Mouse (Mus musculus) CH12.LX (cell line): ENCODE measurements around the gene Wdr19. TPM values are rescaled to one million over a fixed set of nuclear protein-coding genes. Genes with fewer than 3 reads are reported as not detected.
"Not testable (repeated sequence)": the region's sequence is repeated elsewhere in the genome, so short reads cannot be mapped to it uniquely, and the experiment has no call there.

Experiments used
- DNase-seq: peaks from one replicate; pipeline ENCODE4 v3.0.0-alpha.2; 2013; ENCODE audit errors: extremely low read depth
- H3K27ac ChIP-seq: 2 replicates; pipeline ENCODE4 v1.5.1; 2012; ENCODE audit warnings: low read depth, mild to moderate bottlenecking, control low read depth, moderate library complexity; ENCODE audit not compliant: insufficient read depth
- H3K27me3 ChIP-seq: replicated peaks from 2 replicates; pipeline ENCODE3; 2012; ENCODE audit warnings: inconsistent platforms
- H3K36me3 ChIP-seq, 2 experiments: replicated peaks in 1 of 2; 2 replicates each; pipeline versions ENCODE3 to v1.6.1; 2012; ENCODE audit warnings: inconsistent platforms in 1 of 2, low read length in 1 of 2, mild to moderate bottlenecking in 1 of 2, mixed read lengths in 1 of 2, moderate library complexity in 1 of 2; ENCODE audit not compliant: control insufficient read depth in 1 of 2, insufficient read depth in 1 of 2
- H3K4me1 ChIP-seq, 2 experiments: 2 replicates each; pipeline ENCODE4 v1.6.1; 2012; ENCODE audit warnings: inconsistent platforms in 1 of 2, moderate library complexity in 1 of 2; ENCODE audit not compliant: insufficient read depth in 2 of 2, control insufficient read depth in 1 of 2
- H3K4me2 ChIP-seq: 2 replicates; pipeline ENCODE4 v1.6.1; 2012; ENCODE audit warnings: low read depth, mild to moderate bottlenecking, control low read depth; ENCODE audit not compliant: poor library complexity, insufficient read depth, severe bottlenecking
- H3K4me3 ChIP-seq, 3 experiments: fragments of 150-350 bp in 1 of 3; sonication (generic) in 1 of 3; replicated peaks in 1 of 3; 2 replicates each; pipeline versions ENCODE3 to v1.5.1; 2011 to 2012; ENCODE audit warnings: low read depth in 2 of 3, low read length in 2 of 3, mild to moderate bottlenecking in 2 of 3, moderate library complexity in 2 of 3, control low read depth in 1 of 3, improper control_type of control experiment in 1 of 3, inconsistent platforms in 1 of 3, mixed read lengths in 1 of 3; ENCODE audit not compliant: poor library complexity in 1 of 3
- H3K79me2 ChIP-seq: replicated peaks from 2 replicates; pipeline ENCODE4 v1.6.1; 2012; ENCODE audit warnings: mild to moderate bottlenecking, moderate library complexity; ENCODE audit not compliant: control insufficient read depth, poor library complexity, insufficient read depth, severe bottlenecking; ENCODE audit errors: extremely low read depth
- H3K9ac ChIP-seq: 2 replicates; pipeline ENCODE4 v1.6.1; 2012; ENCODE audit warnings: low read depth, mild to moderate bottlenecking, control low read depth, moderate library complexity; ENCODE audit not compliant: insufficient read depth
- H3K9me3 ChIP-seq: replicated peaks from 2 replicates; pipeline ENCODE3; 2012; ENCODE audit warnings: low read length, inconsistent platforms, mixed read lengths
- BHLHE40 ChIP-seq: IDR thresholded peaks from 2 replicates; pipeline ENCODE4 v1.6.1; 2011; ENCODE audit warnings: mild to moderate bottlenecking, low read depth, low read length, improper control_type of control experiment
- CHD2 ChIP-seq: IDR thresholded peaks from 2 replicates; pipeline ENCODE4 v1.6.1; 2011; ENCODE audit warnings: low read length, improper control_type of control experiment
- E2F4 ChIP-seq: IDR thresholded peaks from 2 replicates; pipeline ENCODE4 v1.6.1; 2011; ENCODE audit warnings: low read depth, low read length, improper control_type of control experiment; ENCODE audit not compliant: insufficient replicate concordance
- ETS1 ChIP-seq: conservative IDR thresholded peaks from 2 replicates; pipeline ENCODE4 v1.6.1; 2012; ENCODE audit warnings: low read depth, mild to moderate bottlenecking, inconsistent platforms, low read length, improper control_type of control experiment, moderate library complexity
- GABPA ChIP-seq: IDR thresholded peaks from 2 replicates; pipeline ENCODE4 v1.6.1; 2012; ENCODE audit warnings: low read depth, low read length, improper control_type of control experiment, inconsistent platforms; ENCODE audit not compliant: insufficient replicate concordance
- HCFC1 ChIP-seq: IDR thresholded peaks from 2 replicates; pipeline ENCODE4 v1.6.1; 2012; ENCODE audit warnings: low read depth, mild to moderate bottlenecking, inconsistent platforms, low read length, improper control_type of control experiment
- KAT2A ChIP-seq: IDR thresholded peaks from 2 replicates; pipeline ENCODE4 v1.6.1; 2012; ENCODE audit warnings: low read length, improper control_type of control experiment, inconsistent platforms; ENCODE audit not compliant: insufficient replicate concordance
- MAFK ChIP-seq: IDR thresholded peaks from 2 replicates; pipeline ENCODE4 v1.6.1; 2011; ENCODE audit warnings: low read length, improper control_type of control experiment; ENCODE audit not compliant: insufficient replicate concordance
- MEF2A ChIP-seq: IDR thresholded peaks from 2 replicates; pipeline ENCODE4 v1.6.1; 2014; ENCODE audit warnings: low read depth, mild to moderate bottlenecking, inconsistent platforms, low read length, improper control_type of control experiment, borderline replicate concordance
- MXI1 ChIP-seq: IDR thresholded peaks from 2 replicates; pipeline ENCODE4 v1.6.1; 2011; ENCODE audit warnings: mild to moderate bottlenecking, low read depth, low read length, improper control_type of control experiment
- MYC ChIP-seq: IDR thresholded peaks from 2 replicates; pipeline ENCODE4 v1.6.1; 2011; ENCODE audit warnings: low read depth, mild to moderate bottlenecking, improper control_type of control experiment, low read length
- NELFE ChIP-seq: IDR thresholded peaks from 2 replicates; pipeline ENCODE4 v1.6.1; 2011; ENCODE audit warnings: low read depth, low read length, improper control_type of control experiment
- NRF1 ChIP-seq: IDR thresholded peaks from 2 replicates; pipeline ENCODE4 v1.6.1; 2014; ENCODE audit warnings: low read depth, mild to moderate bottlenecking, inconsistent platforms, low read length, improper control_type of control experiment, moderate library complexity
- PAX5 ChIP-seq: IDR thresholded peaks from 2 replicates; pipeline ENCODE4 v1.6.1; 2012; ENCODE audit warnings: low read length, inconsistent platforms, mixed read lengths
- POLR2AphosphoS2 ChIP-seq: IDR thresholded peaks from 2 replicates; pipeline ENCODE4 v1.6.1; 2011; ENCODE audit warnings: low read depth, low read length, improper control_type of control experiment
- RAD21 ChIP-seq: IDR thresholded peaks from 2 replicates; pipeline ENCODE4 v1.6.1; 2011; ENCODE audit warnings: low read depth, mild to moderate bottlenecking, low read length, improper control_type of control experiment, moderate library complexity
- RCOR1 ChIP-seq: conservative IDR thresholded peaks from 2 replicates; pipeline ENCODE4 v1.6.1; 2012; ENCODE audit warnings: low read depth, mild to moderate bottlenecking, inconsistent platforms, low read length, improper control_type of control experiment
- SMC3 ChIP-seq: IDR thresholded peaks from 2 replicates; pipeline ENCODE4 v1.6.1; 2011; ENCODE audit warnings: low read depth, low read length, improper control_type of control experiment
- TBP ChIP-seq: conservative IDR thresholded peaks from 2 replicates; pipeline ENCODE4 v1.6.1; 2011; ENCODE audit warnings: low read depth, low read length, improper control_type of control experiment
- TCF12 ChIP-seq: IDR thresholded peaks from 2 replicates; pipeline ENCODE4 v1.6.1; 2014; ENCODE audit warnings: low read depth, mild to moderate bottlenecking, inconsistent platforms, low read length, improper control_type of control experiment
- USF1 ChIP-seq: IDR thresholded peaks from 2 replicates; pipeline ENCODE4 v1.6.1; 2014; ENCODE audit warnings: low read depth, mild to moderate bottlenecking, inconsistent platforms, low read length, improper control_type of control experiment
- USF2 ChIP-seq: conservative IDR thresholded peaks from 2 replicates; pipeline ENCODE4 v1.6.1; 2011; ENCODE audit warnings: low read depth, low read length, improper control_type of control experiment
- ZKSCAN1 ChIP-seq: IDR thresholded peaks from 2 replicates; pipeline ENCODE4 v1.6.1; 2012; ENCODE audit warnings: low read depth, inconsistent platforms, low read length, improper control_type of control experiment, borderline replicate concordance
- ZNF384 ChIP-seq: IDR thresholded peaks from 2 replicates; pipeline ENCODE4 v1.6.1; 2012; ENCODE audit warnings: low read depth, low read length, improper control_type of control experiment, inconsistent platforms
- dilution Hi-C: fragments of 300-500 bp; cut with MboI; formaldehyde crosslinking; loops from 2 replicates; pipeline ENCODE4 v1.14.3; 2020; ENCODE audit warnings: low sequenced_read_pairs; ENCODE audit not compliant: extremely low pct_unique_long_range_greater_than_20kb, extremely low pct_ligation_motif_present
- in situ Hi-C: fragments of 300-500 bp; cut with MboI; formaldehyde crosslinking; loops from 3 replicates; pipeline ENCODE4 v1.14.3; 2019; ENCODE audit warnings: low sequenced_read_pairs, low pct_ligation_motif_present, low pct_unique_long_range_greater_than_20kb, mixed read lengths
- polyA plus RNA-seq: library from polyadenylated mRNA; unstranded; fragments of >175 nt; gene quantifications from 2 replicates; pipeline ENCODE4 v1.2.1, GENCODE M21; 2012; ENCODE audit warnings: low read depth; ENCODE audit not compliant: insufficient read length
- total RNA-seq, 2 experiments: library from RNA; depleted of rRNA; stranded (reverse); fragments of 300-350 nt in 1 of 2; fragments of >200 nt in 1 of 2; gene quantifications; 2 replicates each; pipeline ENCODE4 v1.2.3; 2012 to 2014

Wdr19 gene
- total and polyA plus RNA-seq, 3 experiments = 1.4 to 1.7 (median 1.5) TPM

- TF ChIP-seq SMC3 (no peak), MXI1 (no peak), RAD21 (no peak), ZNF384 (no peak), ZKSCAN1 (no peak), RCOR1 (no peak), POLR2AphosphoS2 (no peak), NRF1 (no peak), GABPA (no peak), MYC (peak; percentile 64; the same call in 1 of the 2 replicates), TCF12 (no peak), HCFC1 (no peak), ETS1 (peak; percentile 76), USF1 (no peak), USF2 (no peak), NELFE (no peak)
These were observed 94.8 kb downstream of the Wdr19 start (continued) for GRCm38 (mm10) chr5:65294270-65294669.

GRCm38 (mm10) chr5:65298167-65298950, 98.9 kb downstream of the Wdr19 start:
- Histone ChIP-seq H3K4me1 (peaks cover 6 to 23% of the 10 kb centered on the region in 2 experiments; a peak in 3 of 4 replicates), H3K4me3 (no peak overlapping the region), H3K9me3 (no peaks in the 10 kb centered on the region), H3K79me2 (no peaks in the 10 kb centered on the region), H3K4me2 (no peak overlapping the region), H3K27me3 (no peaks in the 10 kb centered on the region), H3K27ac (no peak overlapping the region; the same call in 1 of the 2 replicates), H3K36me3 (peaks cover 37 to 75% of the 10 kb centered on the region in 2 experiments), H3K9ac (no peak overlapping the region)
- no peak for DNase-seq
- TF ChIP-seq KAT2A (no peak), PAX5 (no peak), ZKSCAN1 (no peak), TBP (no peak), MEF2A (no peak), MAFK (no peak), E2F4 (no peak), MXI1 (no peak), CHD2 (no peak), BHLHE40 (no peak)
- in situ Hi-C loops (no loop called here), dilution Hi-C loops (no loop called here)

- H3K4me3 ChIP-seq, H3K27me3 ChIP-seq, in situ Hi-C loops, H3K4me2 ChIP-seq, DNase-seq, dilution Hi-C loops, H3K9ac ChIP-seq, H3K9me3 ChIP-seq, H3K79me2 ChIP-seq, H3K27ac ChIP-seq: not testable (repeated sequence)
- Histone ChIP-seq H3K36me3 (peaks cover 37 to 80% of the 10 kb centered on the region in 2 experiments), H3K4me1 (peaks cover 4 to 15% of the 10 kb centered on the region in 2 experiments; a peak in 3 of 4 replicates)
These were observed 100.1 kb downstream of the Wdr19 start for GRCm38 (mm10) chr5:65299623-65300022.
